Mouse (Mus musculus) liver, adult 2 months (tissue): ENCODE results near the gene Tenm3.

Experiments used
- CTCF ChIP-seq: fragments of 200-500 bp; IDR thresholded peaks from 2 replicates; pipeline ENCODE4 v1.5.1; 2011; ENCODE audit warnings: low read depth, low read length, control low read depth
- POLR2A ChIP-seq: fragments of 200-500 bp; IDR thresholded peaks from 2 replicates; pipeline ENCODE4 v1.6.1; 2011; ENCODE audit warnings: low read length, control low read depth; ENCODE audit not compliant: insufficient read depth; ENCODE audit errors: extremely low read depth

- TF ChIP-seq CTCF (no peak), POLR2A (no peak)
These were observed 63.1 kb downstream of the Tenm3 start for GRCm38 (mm10) chr8:48780628-48781027.
